In the genomic region with DNA sequence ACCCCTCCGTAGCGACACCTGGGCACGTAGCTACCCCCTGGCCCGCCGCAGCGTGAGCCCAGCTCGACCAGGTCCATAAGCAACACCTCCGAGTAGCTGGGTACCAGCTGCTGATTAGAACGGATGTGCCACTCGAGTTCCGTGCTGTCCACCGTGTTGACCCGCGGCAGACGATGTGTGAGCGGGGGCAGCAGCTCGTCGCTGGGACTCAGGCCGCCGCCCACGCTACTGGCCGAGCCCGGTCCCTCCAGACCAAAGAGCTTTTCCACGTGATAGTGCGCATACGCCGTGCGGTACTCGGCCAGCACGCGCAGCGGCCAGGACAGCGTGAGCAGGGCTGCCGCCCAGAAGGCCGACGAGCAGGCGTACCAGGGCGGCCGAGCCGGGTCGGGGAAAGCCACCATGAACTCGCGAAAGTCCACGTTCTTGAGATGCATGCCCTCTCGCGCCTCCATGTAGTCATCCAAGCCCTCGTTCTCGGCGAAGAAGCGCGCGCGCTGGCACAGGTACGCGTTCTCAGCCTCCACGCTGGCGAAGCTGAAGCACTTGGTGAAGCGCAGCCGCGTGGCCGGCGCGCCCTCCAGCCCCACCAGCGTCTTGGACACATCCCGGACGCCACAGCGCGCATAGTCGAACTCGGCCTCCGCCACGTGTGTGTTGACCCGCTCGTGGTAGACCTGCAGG, we compare ENCODE assay signal across 8 mouse cellular contexts. TPM values are rescaled to one million over a fixed set of nuclear protein-coding genes. Genes with fewer than 3 reads are reported as not detected.
A peak's percentile ranks its signal among the peaks of the same experiment; 100 is the strongest.
DNase-seq lines count a peak whose midpoint lies in the region; ATAC-seq and TF ChIP-seq lines count a peak whose summit lies in the region.

No protein-coding gene starts in this region.

- 3% methylated on average over 74 of the region's 74 CpGs for WGBS in kidney, embryonic 14.5 days
- 8% methylated on average over 74 of the region's 74 CpGs for WGBS in hindbrain, embryonic 14.5 days
- 12% methylated on average over 74 of the region's 74 CpGs for WGBS in midbrain, embryonic 16.5 days
- 9% methylated on average over 74 of the region's 74 CpGs for WGBS in kidney, adult 2 months

- ATAC-seq in kidney, embryonic 14.5 days (ENCODE audit: low FRiP score, low TSS enrichment): no peak
- ATAC-seq in hindbrain, embryonic 14.5 days (ENCODE audit: low FRiP score): no peak
- no peak for ATAC-seq in midbrain, embryonic 16.5 days
- no peak for ATAC-seq in inflammation-experienced regulatory T-cells, adult 6 months

- no peak for DNase-seq in kidney, postnatal 14 days
- DNase-seq in cerebellum, postnatal 14 days: peak; percentile 70 to 76
- DNase-seq in hindbrain, embryonic 14.5 days (ENCODE audit: low spot score): no peak
- DNase-seq in kidney, adult 2 months: no peak
- DNase-seq in adrenal gland, postnatal 10 days: no peak

- H3K36me3 ChIP-seq in kidney, embryonic 14.5 days (ENCODE audit: control insufficient read depth, insufficient read depth, low read length): no peaks in the 10 kb centered on the region
- peaks cover 31% of the 10 kb centered on the region for H3K36me3 ChIP-seq in hindbrain, embryonic 14.5 days (replicated peaks; ENCODE audit: control insufficient read depth, insufficient read depth)
- peaks cover 20% of the 10 kb centered on the region for H3K36me3 ChIP-seq in midbrain, embryonic 16.5 days (ENCODE audit: control insufficient read depth, insufficient read depth, low read length)
- no peaks in the 10 kb centered on the region for H3K36me3 ChIP-seq in kidney, adult 2 months (ENCODE audit: control insufficient read depth, insufficient read depth, low read length)

- peaks cover 77% of the 10 kb centered on the region for H3K27me3 ChIP-seq in kidney, embryonic 14.5 days (ENCODE audit: control insufficient read depth, insufficient read depth, low read length)
- H3K27me3 ChIP-seq in hindbrain, embryonic 14.5 days (ENCODE audit: control insufficient read depth, insufficient read depth, low read length): peaks cover 36% of the 10 kb centered on the region
- peaks cover 8% of the 10 kb centered on the region for H3K27me3 ChIP-seq in midbrain, embryonic 16.5 days (ENCODE audit: control insufficient read depth, insufficient read depth, low read depth, low read length)
- H3K27me3 ChIP-seq in kidney, adult 2 months (replicated peaks; ENCODE audit: control insufficient read depth, insufficient read depth, low read length): peaks cover 5% of the 10 kb centered on the region

- no peak overlapping the region for H3K27ac ChIP-seq in kidney, embryonic 14.5 days (ENCODE audit: low read depth, low read length)
- no peak overlapping the region for H3K27ac ChIP-seq in hindbrain, embryonic 14.5 days
- no peak overlapping the region for H3K27ac ChIP-seq in midbrain, embryonic 16.5 days (ENCODE audit: low read length)
- no peak overlapping the region for H3K27ac ChIP-seq in kidney, adult 2 months (ENCODE audit: insufficient read depth, low read depth, low read length)

- peaks cover 23% of the 10 kb centered on the region for H3K4me1 ChIP-seq in kidney, embryonic 14.5 days (ENCODE audit: control insufficient read depth, insufficient read depth, low read length)
- H3K4me1 ChIP-seq in hindbrain, embryonic 14.5 days (replicated peaks; ENCODE audit: control insufficient read depth, insufficient read depth, low read length): peaks cover 35% of the 10 kb centered on the region
- peaks cover 32% of the 10 kb centered on the region for H3K4me1 ChIP-seq in midbrain, embryonic 16.5 days (ENCODE audit: control insufficient read depth, insufficient read depth, low read length)
- no peaks in the 10 kb centered on the region for H3K4me1 ChIP-seq in kidney, adult 2 months (ENCODE audit: control insufficient read depth, insufficient read depth, low read length)

- H3K4me3 ChIP-seq in kidney, embryonic 14.5 days (ENCODE audit: low read length): peak overlapping the region; percentile 32
- peak overlapping the region; percentile 8 for H3K4me3 ChIP-seq in hindbrain, embryonic 14.5 days (replicated peaks; ENCODE audit: low read length)
- 0 out of 2 replicates have a peak overlapping the region, but pooled peaks have one; percentile 3 for H3K4me3 ChIP-seq in midbrain, embryonic 16.5 days (ENCODE audit: low read depth, low read length)
- no peak overlapping the region for H3K4me3 ChIP-seq in kidney, adult 2 months (ENCODE audit: insufficient read depth, low read depth, low read length)

- H3K9ac ChIP-seq in kidney, embryonic 14.5 days (ENCODE audit: low read depth, low read length): peak overlapping the region; percentile 47
- H3K9ac ChIP-seq in hindbrain, embryonic 14.5 days: no peak overlapping the region; the same call in 1 of the 2 replicates
- H3K9ac ChIP-seq in midbrain, embryonic 16.5 days (ENCODE audit: low read depth, low read length): peak overlapping the region; percentile 44; the same call in 1 of the 2 replicates

- TF ChIP-seq POLR2A in kidney, adult 2 months (IDR thresholded peaks at IDR 0.05; ENCODE audit: low read depth, low read length): no peak

- peak overlapping the region; percentile 47 for H3K4me2 ChIP-seq in kidney, embryonic 14.5 days (replicated peaks; ENCODE audit: low read depth, low read length)
- H3K4me2 ChIP-seq in hindbrain, embryonic 14.5 days (replicated peaks): peak overlapping the region; percentile 32
- H3K4me2 ChIP-seq in midbrain, embryonic 16.5 days (ENCODE audit: low read length): peak overlapping the region; percentile 14; the same call in 1 of the 2 replicates

- H3K9me3 ChIP-seq in kidney, embryonic 14.5 days (ENCODE audit: control insufficient read depth, low read length): no peaks in the 10 kb centered on the region
- no peaks in the 10 kb centered on the region for H3K9me3 ChIP-seq in hindbrain, embryonic 14.5 days (ENCODE audit: control insufficient read depth, low read length)
- no peaks in the 10 kb centered on the region for H3K9me3 ChIP-seq in midbrain, embryonic 16.5 days (replicated peaks; ENCODE audit: control insufficient read depth, low read length, poor library complexity, severe bottlenecking)

- no peak for TF ChIP-seq CTCF in kidney, adult 2 months (conservative IDR thresholded peaks at IDR 0.05; ENCODE audit: insufficient read depth, insufficient read length, low read depth, low read length)

RNA-seq across cellular contexts. Expression of a gene that starts 4.1 kb away (rescaled TPM):
- 1.7 and 2.0 TPM in 2 replicates for polyA plus RNA-seq in kidney, embryonic 14.5 days (2014; fragmentation: Nextera tagmentation; extraction: Ambion mirVana)
- 15.7 and 16.8 TPM in 2 replicates for polyA plus RNA-seq in hindbrain, embryonic 14.5 days (2014; fragmentation: Nextera tagmentation; extraction: Ambion mirVana)
- polyA plus RNA-seq in midbrain, embryonic 16.5 days (2015; fragmentation: Nextera tagmentation; extraction: Ambion mirVana): 31.0 and 32.5 TPM in 2 replicates
- polyA plus RNA-seq in inflammation-experienced regulatory T-cells, adult 6 months (2017; shearing (Covaris generic)): under 1 TPM; 0.12 to 0.63 (median 0.14) TPM
- polyA plus RNA-seq in kidney, adult 2 months (2012; rRNA removed): 1.9 and 2.1 TPM in 2 replicates
- total RNA-seq in adrenal gland, postnatal 10 days (2021): 1 to 10 TPM; 1.2 to 3.1 TPM

RNA-seq across cellular contexts. Expression of a gene that starts 10.1 kb away (rescaled TPM):
- 3.5 and 4.8 TPM in 2 replicates for polyA plus RNA-seq in kidney, embryonic 14.5 days (2014; fragmentation: Nextera tagmentation; extraction: Ambion mirVana)
- polyA plus RNA-seq in hindbrain, embryonic 14.5 days (2014; fragmentation: Nextera tagmentation; extraction: Ambion mirVana): 4.3 and 4.7 TPM in 2 replicates
- polyA plus RNA-seq in midbrain, embryonic 16.5 days (2015; fragmentation: Nextera tagmentation; extraction: Ambion mirVana): 3.6 and 3.7 TPM in 2 replicates
- polyA plus RNA-seq in inflammation-experienced regulatory T-cells, adult 6 months (2017; shearing (Covaris generic)): 10 to 100 TPM; 35.1 to 44.1 (median 43.1) TPM
- 4.3 and 5.8 TPM in 2 replicates for polyA plus RNA-seq in kidney, adult 2 months (2012; rRNA removed)
- 1 to 10 TPM; 4.4 to 6.2 TPM for total RNA-seq in adrenal gland, postnatal 10 days (2021)

RNA-seq across cellular contexts. Expression of a gene that starts 18.3 kb away (rescaled TPM):
- 122 and 140 TPM in 2 replicates for polyA plus RNA-seq in kidney, embryonic 14.5 days (2014; fragmentation: Nextera tagmentation; extraction: Ambion mirVana)
- polyA plus RNA-seq in hindbrain, embryonic 14.5 days (2014; fragmentation: Nextera tagmentation; extraction: Ambion mirVana): 83.1 and 84.2 TPM in 2 replicates
- polyA plus RNA-seq in midbrain, embryonic 16.5 days (2015; fragmentation: Nextera tagmentation; extraction: Ambion mirVana): 76.0 and 79.6 TPM in 2 replicates
- polyA plus RNA-seq in inflammation-experienced regulatory T-cells, adult 6 months (2017; shearing (Covaris generic)): 10 to 100 TPM; 30.2 to 38.1 (median 32.6) TPM
- polyA plus RNA-seq in kidney, adult 2 months (2012; rRNA removed): 75.5 and 96.1 TPM in 2 replicates
- total RNA-seq in adrenal gland, postnatal 10 days (2021): 10 to 100 TPM; 65.9 TPM

RNA-seq across cellular contexts. Expression of a gene that starts 22.2 kb away (rescaled TPM):
- 0.61 and 0.70 TPM in 2 replicates for polyA plus RNA-seq in kidney, embryonic 14.5 days (2014; fragmentation: Nextera tagmentation; extraction: Ambion mirVana)
- polyA plus RNA-seq in hindbrain, embryonic 14.5 days (2014; fragmentation: Nextera tagmentation; extraction: Ambion mirVana): 3.8 TPM in 2 replicates
- 4.3 and 5.0 TPM in 2 replicates for polyA plus RNA-seq in midbrain, embryonic 16.5 days (2015; fragmentation: Nextera tagmentation; extraction: Ambion mirVana)
- polyA plus RNA-seq in inflammation-experienced regulatory T-cells, adult 6 months (2017; shearing (Covaris generic)): not detected
- polyA plus RNA-seq in kidney, adult 2 months (2012; rRNA removed): 0.08 and 0.09 TPM in 2 replicates
- total RNA-seq in adrenal gland, postnatal 10 days (2021): not detected

RNA-seq across cellular contexts. Expression of a gene that starts 27.7 kb away (rescaled TPM):
- polyA plus RNA-seq in kidney, embryonic 14.5 days (2014; fragmentation: Nextera tagmentation; extraction: Ambion mirVana): 1,653 and 1,961 TPM in 2 replicates
- 1,324 and 1,355 TPM in 2 replicates for polyA plus RNA-seq in hindbrain, embryonic 14.5 days (2014; fragmentation: Nextera tagmentation; extraction: Ambion mirVana)
- 1,403 and 1,446 TPM in 2 replicates for polyA plus RNA-seq in midbrain, embryonic 16.5 days (2015; fragmentation: Nextera tagmentation; extraction: Ambion mirVana)
- polyA plus RNA-seq in inflammation-experienced regulatory T-cells, adult 6 months (2017; shearing (Covaris generic)): 1,000 to 10,000 TPM in 1 of 3 experiments, 100 to 1,000 TPM in 2; 939 to 1,028 (median 983) TPM
- polyA plus RNA-seq in kidney, adult 2 months (2012; rRNA removed): 369 and 408 TPM in 2 replicates
- total RNA-seq in adrenal gland, postnatal 10 days (2021): 1,000 to 10,000 TPM; 1,111 to 1,198 TPM

Comparison
In these comparisons a context has a peak if more than half of its experiments do, and no peak if none do; other contexts are left out.
1. DNase-seq: peak in cerebellum, postnatal 14 days (2 of 2); none in kidney, postnatal 14 days (single experiment), hindbrain, embryonic 14.5 days (single experiment), kidney, adult 2 months (single experiment) and adrenal gland, postnatal 10 days (single experiment).
2. Peak in every context shown above with its lines, with median percentiles within 50 percentile points of each other: H3K4me2 ChIP-seq.